Mouse (Mus musculus): ENCODE results near the gene Brd2. TPM values are rescaled to one million over a fixed set of nuclear protein-coding genes. Genes with fewer than 3 reads are reported as not detected.

Gene Brd2
- polyA plus RNA-seq, 1 experiment from 2014 or later: 98.5 TPM

DNA sequence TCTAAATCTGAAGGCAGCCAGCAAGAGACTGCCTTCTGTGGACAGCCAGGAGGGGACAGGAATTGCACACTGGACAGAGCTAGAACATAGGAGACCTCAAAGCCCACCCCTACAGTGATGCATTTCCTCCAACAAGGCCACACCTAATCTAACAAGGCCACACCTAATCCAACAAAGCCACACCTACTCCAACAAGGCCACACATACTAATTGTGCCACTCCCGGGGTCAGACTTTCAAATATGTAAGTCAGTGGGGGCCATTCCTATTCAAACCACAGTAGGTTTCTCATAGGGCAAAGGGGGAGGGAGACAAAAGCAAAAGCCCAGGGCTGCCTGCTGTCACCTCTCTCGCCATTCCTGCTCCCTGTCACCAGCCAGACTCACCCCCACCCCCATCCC is 35.0 kb downstream of the Brd2 start:
- Histone ChIP-seq H3K4me2 (ENCODE audit: low read length) (no peak overlapping the region), H3K36me3 (ENCODE audit: control insufficient read depth, insufficient read depth, low read length) (no peaks in the 10 kb centered on the region), H3K4me1 (ENCODE audit: control insufficient read depth, insufficient read depth, low read depth, low read length) (no peaks in the 10 kb centered on the region), H3K9ac (ENCODE audit: low read depth, low read length) (no peak overlapping the region), H3K4me3 (ENCODE audit: low read length) (no peak overlapping the region), H3K27ac (ENCODE audit: low read depth, low read length) (no peak overlapping the region), H3K9me3 (ENCODE audit: control insufficient read depth, low read length) (no peaks in the 10 kb centered on the region), H3K27me3 (replicated peaks; ENCODE audit: control insufficient read depth, insufficient read depth, low read length) (no peaks in the 10 kb centered on the region)
- no peak for ATAC-seq
- WGBS: 46% methylated on average over 2 of the region's 2 CpGs

DNA sequence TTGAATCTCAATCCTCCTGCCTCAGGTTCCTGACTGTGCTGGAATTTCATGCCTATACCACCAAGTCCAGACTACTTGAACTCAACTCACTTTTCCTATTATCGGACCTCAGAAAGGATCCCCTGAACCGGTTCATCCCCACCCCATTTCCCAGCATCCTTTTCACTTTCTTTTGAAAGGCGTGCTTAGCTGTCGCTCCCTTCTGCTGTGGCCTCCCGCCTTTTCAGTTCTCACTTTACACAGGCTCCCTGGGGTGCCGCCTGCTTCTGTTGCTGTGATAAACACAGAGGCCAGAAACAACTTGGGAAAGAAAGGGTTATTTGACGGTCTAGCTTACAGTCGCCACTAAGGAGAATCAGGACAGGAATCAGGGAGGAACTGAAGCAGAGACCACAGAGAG is 39.3 kb downstream of the Brd2 start:
- Histone ChIP-seq H3K4me2 (ENCODE audit: low read length) (no peak overlapping the region), H3K9me3 (ENCODE audit: control insufficient read depth, low read length) (no peaks in the 10 kb centered on the region), H3K27me3 (replicated peaks; ENCODE audit: control insufficient read depth, insufficient read depth, low read length) (no peaks in the 10 kb centered on the region), H3K27ac (ENCODE audit: low read depth, low read length) (no peak overlapping the region), H3K4me1 (ENCODE audit: control insufficient read depth, insufficient read depth, low read depth, low read length) (no peaks in the 10 kb centered on the region), H3K36me3 (ENCODE audit: control insufficient read depth, insufficient read depth, low read length) (no peaks in the 10 kb centered on the region), H3K9ac (ENCODE audit: low read depth, low read length) (no peak overlapping the region), H3K4me3 (ENCODE audit: low read length) (no peak overlapping the region)
- WGBS: 3% methylated on average over 8 of the region's 8 CpGs
- no peak for ATAC-seq

GRCm38 (mm10) chr17:34079621-34080020 is 42.8 kb downstream of the Brd2 start:
- no peak overlapping the region for H3K4me3 ChIP-seq (ENCODE audit: low read length)
- WGBS: 12% methylated on average over 5 of the region's 5 CpGs
- H3K9ac ChIP-seq (ENCODE audit: low read depth, low read length): no peak overlapping the region
- H3K36me3 ChIP-seq (ENCODE audit: control insufficient read depth, insufficient read depth, low read length): no peaks in the 10 kb centered on the region
- peak; percentile 91 for ATAC-seq
- no peak overlapping the region for H3K27ac ChIP-seq (ENCODE audit: low read depth, low read length)
- H3K4me1 ChIP-seq (ENCODE audit: control insufficient read depth, insufficient read depth, low read depth, low read length): no peaks in the 10 kb centered on the region
- no peak overlapping the region for H3K4me2 ChIP-seq (ENCODE audit: low read length)
- no peaks in the 10 kb centered on the region for H3K9me3 ChIP-seq (ENCODE audit: control insufficient read depth, low read length)
- H3K27me3 ChIP-seq (replicated peaks; ENCODE audit: control insufficient read depth, insufficient read depth, low read length): no peaks in the 10 kb centered on the region

- Histone ChIP-seq H3K27ac (ENCODE audit: low read depth, low read length) (no peak overlapping the region), H3K9ac (ENCODE audit: low read depth, low read length) (no peak overlapping the region), H3K4me2 (ENCODE audit: low read length) (no peak overlapping the region), H3K36me3 (ENCODE audit: control insufficient read depth, insufficient read depth, low read length) (no peaks in the 10 kb centered on the region), H3K9me3 (ENCODE audit: control insufficient read depth, low read length) (no peaks in the 10 kb centered on the region), H3K4me1 (ENCODE audit: control insufficient read depth, insufficient read depth, low read depth, low read length) (no peaks in the 10 kb centered on the region), H3K4me3 (ENCODE audit: low read length) (no peak overlapping the region), H3K27me3 (replicated peaks; ENCODE audit: control insufficient read depth, insufficient read depth, low read length) (no peaks in the 10 kb centered on the region)
- WGBS: 89% methylated on average over 11 of the region's 11 CpGs
- ATAC-seq: no peak
Measured at GRCm38 (mm10) chr17:34079002-34079401, 43.4 kb downstream of the Brd2 start.

DNA sequence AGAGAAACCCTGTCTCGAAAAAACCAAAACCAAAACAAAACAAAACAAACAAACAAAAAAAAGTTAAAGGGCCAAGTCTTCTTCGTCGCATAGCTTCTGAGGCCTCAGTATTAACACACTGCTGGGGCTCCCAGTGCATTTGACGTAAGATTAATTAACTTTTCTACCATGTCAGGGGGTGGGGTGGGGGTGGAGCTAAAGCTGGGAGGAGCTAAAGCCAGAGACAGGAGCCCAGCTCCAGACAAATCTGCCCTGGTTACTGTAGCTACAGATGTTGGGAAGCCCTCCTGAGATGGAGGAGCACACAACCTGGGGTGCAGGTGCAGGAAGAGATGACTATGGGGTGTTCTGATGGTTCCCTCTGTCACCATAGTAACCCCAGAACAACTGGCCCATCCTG is 44.3 kb downstream of the Brd2 start:
- no peak overlapping the region for H3K27ac ChIP-seq (ENCODE audit: low read depth, low read length)
- H3K9ac ChIP-seq (ENCODE audit: low read depth, low read length): no peak overlapping the region
- WGBS: 50% methylated on average over 4 of the region's 4 CpGs
- H3K4me3 ChIP-seq (ENCODE audit: low read length): no peak overlapping the region
- H3K9me3 ChIP-seq (ENCODE audit: control insufficient read depth, low read length): no peaks in the 10 kb centered on the region
- H3K4me1 ChIP-seq (ENCODE audit: control insufficient read depth, insufficient read depth, low read depth, low read length): no peaks in the 10 kb centered on the region
- no peak overlapping the region for H3K4me2 ChIP-seq (ENCODE audit: low read length)
- no peak for ATAC-seq
- no peaks in the 10 kb centered on the region for H3K36me3 ChIP-seq (ENCODE audit: control insufficient read depth, insufficient read depth, low read length)
- no peaks in the 10 kb centered on the region for H3K27me3 ChIP-seq (replicated peaks; ENCODE audit: control insufficient read depth, insufficient read depth, low read length)

DNA sequence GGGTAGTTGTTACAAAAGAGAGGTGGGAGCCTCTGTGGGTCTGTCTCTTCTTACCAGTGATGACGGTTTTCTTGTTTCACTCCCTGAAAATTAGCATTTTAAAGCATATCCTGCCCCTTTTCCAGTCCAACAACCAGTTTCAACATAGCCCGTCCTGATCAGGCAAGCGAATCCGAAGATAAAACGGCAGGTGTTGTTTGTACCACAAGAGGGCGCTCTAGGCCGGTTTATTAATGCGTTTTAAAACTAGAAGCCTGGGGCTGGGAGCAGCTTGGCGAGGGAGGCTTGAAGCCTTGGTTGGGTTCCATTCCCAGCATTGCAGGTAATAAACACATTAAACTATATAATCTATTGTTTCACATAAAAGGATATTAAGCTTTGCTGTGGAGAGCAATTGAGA is 44.9 kb downstream of the Brd2 start:
- H3K4me1 ChIP-seq (ENCODE audit: control insufficient read depth, insufficient read depth, low read depth, low read length): no peaks in the 10 kb centered on the region
- no peak overlapping the region for H3K4me3 ChIP-seq (ENCODE audit: low read length)
- no peak overlapping the region for H3K9ac ChIP-seq (ENCODE audit: low read depth, low read length)
- H3K27me3 ChIP-seq (replicated peaks; ENCODE audit: control insufficient read depth, insufficient read depth, low read length): no peaks in the 10 kb centered on the region
- H3K9me3 ChIP-seq (ENCODE audit: control insufficient read depth, low read length): no peaks in the 10 kb centered on the region
- H3K4me2 ChIP-seq (ENCODE audit: low read length): no peak overlapping the region
- no peak overlapping the region for H3K27ac ChIP-seq (ENCODE audit: low read depth, low read length)
- WGBS: 1% methylated on average over 9 of the region's 9 CpGs
- ATAC-seq: no peak
- no peaks in the 10 kb centered on the region for H3K36me3 ChIP-seq (ENCODE audit: control insufficient read depth, insufficient read depth, low read length)

DNA sequence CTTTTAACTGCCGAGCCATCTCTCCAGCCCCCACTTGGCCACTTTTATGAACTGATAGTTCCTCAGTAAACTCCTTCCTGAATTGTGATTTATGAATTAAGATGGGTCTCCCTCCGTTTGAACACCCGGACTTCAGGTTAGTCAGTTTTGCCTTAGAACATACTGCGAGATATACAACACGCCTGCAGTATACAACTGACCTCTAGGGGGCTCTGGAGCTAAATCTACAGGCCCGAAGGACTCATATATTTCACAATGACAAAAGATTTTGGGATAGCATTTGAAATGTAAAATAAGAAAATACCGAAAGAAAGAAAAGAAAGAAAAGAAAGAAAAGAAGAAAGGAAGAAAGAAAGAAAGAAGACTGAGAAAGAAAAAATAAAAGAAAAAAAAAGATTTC is 47.2 kb downstream of the Brd2 start:
- 47% methylated on average over 7 of the region's 7 CpGs for WGBS
- Histone ChIP-seq H3K27me3 (replicated peaks; ENCODE audit: control insufficient read depth, insufficient read depth, low read length) (no peaks in the 10 kb centered on the region), H3K4me2 (ENCODE audit: low read length) (no peak overlapping the region), H3K4me3 (ENCODE audit: low read length) (no peak overlapping the region), H3K9me3 (ENCODE audit: control insufficient read depth, low read length) (no peaks in the 10 kb centered on the region), H3K36me3 (ENCODE audit: control insufficient read depth, insufficient read depth, low read length) (no peaks in the 10 kb centered on the region), H3K27ac (ENCODE audit: low read depth, low read length) (no peak overlapping the region), H3K4me1 (ENCODE audit: control insufficient read depth, insufficient read depth, low read depth, low read length) (no peaks in the 10 kb centered on the region), H3K9ac (ENCODE audit: low read depth, low read length) (no peak overlapping the region)
- no peak for ATAC-seq

DNA sequence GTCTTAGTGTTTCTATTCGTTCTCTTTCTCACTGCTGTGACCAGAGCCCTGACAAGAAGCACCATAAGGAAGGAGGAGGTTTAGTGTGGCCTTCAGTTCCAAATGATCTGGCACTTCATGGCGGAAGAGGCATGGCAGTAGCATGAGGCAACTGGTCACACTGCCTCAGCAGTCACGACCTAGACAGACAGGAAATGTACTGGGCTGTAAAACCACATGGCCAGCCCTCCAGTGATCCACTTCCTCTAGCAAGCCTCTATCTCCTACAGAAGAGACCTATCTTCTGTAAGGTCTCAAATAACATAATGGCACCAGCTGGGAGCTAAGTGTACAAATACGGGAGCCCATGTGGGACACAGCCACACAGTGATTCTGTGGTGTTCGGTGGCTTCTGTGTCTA is 50.3 kb downstream of the Brd2 start:
- ATAC-seq: no peak
- no peak overlapping the region for H3K4me3 ChIP-seq (ENCODE audit: low read length)

GRCm38 (mm10) chr17:34068864-34069263 is 53.6 kb downstream of the Brd2 start:
- no peak for ATAC-seq
- Histone ChIP-seq H3K9ac (ENCODE audit: low read depth, low read length) (no peak overlapping the region), H3K27ac (ENCODE audit: low read depth, low read length) (no peak overlapping the region), H3K4me3 (ENCODE audit: low read length) (no peak overlapping the region), H3K27me3 (replicated peaks; ENCODE audit: control insufficient read depth, insufficient read depth, low read length) (no peaks in the 10 kb centered on the region), H3K4me2 (ENCODE audit: low read length) (no peak overlapping the region), H3K36me3 (ENCODE audit: control insufficient read depth, insufficient read depth, low read length) (no peaks in the 10 kb centered on the region), H3K9me3 (ENCODE audit: control insufficient read depth, low read length) (no peaks in the 10 kb centered on the region), H3K4me1 (ENCODE audit: control insufficient read depth, insufficient read depth, low read depth, low read length) (no peaks in the 10 kb centered on the region)
- WGBS: 46% methylated on average over 3 of the region's 3 CpGs

More for the DNA sequence above, 50.3 kb downstream of the Brd2 start:
- 82% methylated on average over 5 of the region's 5 CpGs for WGBS
- Histone ChIP-seq H3K9ac (ENCODE audit: low read depth, low read length) (no peak overlapping the region), H3K4me2 (ENCODE audit: low read length) (no peak overlapping the region), H3K4me1 (ENCODE audit: control insufficient read depth, insufficient read depth, low read depth, low read length) (no peaks in the 10 kb centered on the region), H3K9me3 (ENCODE audit: control insufficient read depth, low read length) (no peaks in the 10 kb centered on the region), H3K27me3 (replicated peaks; ENCODE audit: control insufficient read depth, insufficient read depth, low read length) (no peaks in the 10 kb centered on the region), H3K27ac (ENCODE audit: low read depth, low read length) (no peak overlapping the region), H3K36me3 (ENCODE audit: control insufficient read depth, insufficient read depth, low read length) (no peaks in the 10 kb centered on the region)

All from hindbrain, embryonic 16.5 days (tissue).